Mouse (Mus musculus) midbrain, embryonic 12.5 days (tissue): Measurements from ENCODE around the gene 4930583I09Rik. TPM values are rescaled to one million over a fixed set of nuclear protein-coding genes. Genes with fewer than 3 reads are reported as not detected.
A peak's percentile ranks its signal among the peaks of the same experiment; 100 is the strongest.

Experiments
- ATAC-seq: fragments of 200-750 bp; cut with Nextera tagmentation; 2 replicates; pipeline ENCODE4 v1.8.0; 2017; ENCODE audit warnings: low read depth, moderate TSS enrichment, moderate library complexity; ENCODE audit not compliant: low FRiP score
- H3K27ac ChIP-seq: fragments of 300-500 bp; sonication (generic); replicated peaks from 2 replicates; pipeline ENCODE4 v1.5.1; 2016; ENCODE audit warnings: mild to moderate bottlenecking
- H3K27me3 ChIP-seq: fragments of 300-500 bp; sonication (generic); 2 replicates; pipeline ENCODE4 v1.6.1; 2016; ENCODE audit warnings: mild to moderate bottlenecking
- H3K36me3 ChIP-seq: fragments of 300-500 bp; sonication (generic); 2 replicates; pipeline ENCODE4 v1.6.1; 2016
- H3K4me1 ChIP-seq: fragments of 300-500 bp; sonication (generic); 2 replicates; pipeline ENCODE4 v1.6.1; 2016
- H3K4me2 ChIP-seq: fragments of 300-500 bp; sonication (generic); replicated peaks from 2 replicates; pipeline ENCODE4 v1.6.1; 2016; ENCODE audit warnings: mild to moderate bottlenecking, moderate library complexity
- H3K4me3 ChIP-seq: fragments of 300-500 bp; sonication (generic); 2 replicates; pipeline ENCODE4 v1.5.1; 2016; ENCODE audit warnings: mild to moderate bottlenecking
- H3K9ac ChIP-seq: fragments of 300-500 bp; sonication (generic); replicated peaks from 2 replicates; pipeline ENCODE4 v1.6.1; 2016; ENCODE audit warnings: mild to moderate bottlenecking, moderate library complexity
- H3K9me3 ChIP-seq: fragments of 300-500 bp; sonication (generic); 2 replicates; pipeline ENCODE4 v1.6.1; 2016; ENCODE audit warnings: mild to moderate bottlenecking
- WGBS: fragments of 180-500 bp; shearing (Covaris S2); methylation state at CpG from one replicate; pipeline ENCODE4 v1.1.7; 2016; 5-methylcytosine and 5-hydroxymethylcytosine counted together
- polyA plus RNA-seq: library from polyadenylated mRNA; unstranded; fragments of >200 nt; fragmentation: Nextera tagmentation; extraction: Ambion mirVana; gene quantifications from 2 replicates; pipeline ENCODE4 v1.2.1, GENCODE M21; 2016

Gene 4930583I09Rik
- polyA plus RNA-seq = not detected in 2 replicates

DNA sequence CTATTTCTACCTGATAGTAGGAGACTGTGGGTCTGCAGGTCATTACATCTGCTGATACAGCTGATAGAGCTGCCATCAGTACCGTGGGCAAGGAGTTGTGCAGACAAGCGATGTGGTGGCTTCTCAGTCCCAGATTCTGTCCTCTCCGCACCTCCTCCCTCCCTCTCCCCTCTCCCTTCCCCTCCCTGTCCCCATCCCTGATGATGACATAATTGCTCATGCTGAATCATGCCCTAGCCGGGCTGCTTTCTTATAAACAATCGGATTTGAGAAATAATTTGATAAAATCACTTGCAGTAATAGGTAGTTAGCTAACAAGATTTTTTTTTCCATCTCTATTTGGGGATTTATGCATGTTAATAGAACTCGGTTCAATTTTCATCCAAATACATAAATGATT, at the start of gene 4930583I09Rik:
Gene 4930583I09Rik (minus strand): TSS at position 144 of the 400 bp plus-strand sequence.
- 63% methylated on average over 6 of the region's 6 CpGs for WGBS
- no peak within 1 kb of the TSS for H3K9ac ChIP-seq
- H3K27ac ChIP-seq = no peak within 1 kb of the TSS
- H3K27me3 ChIP-seq = no peaks in the 10 kb centered on the region; the same call in 1 of the 2 replicates
- peak within 1 kb of the TSS; percentile 43 for H3K4me2 ChIP-seq
- ATAC-seq = no peak
- no peak within 1 kb of the TSS for H3K4me3 ChIP-seq
- no peaks in the 10 kb centered on the region for H3K36me3 ChIP-seq
- no peaks in the 10 kb centered on the region for H3K9me3 ChIP-seq
- peaks cover 11% of the 10 kb centered on the region for H3K4me1 ChIP-seq

GRCm38 (mm10) chr17:64876111-64876510, 40.2 kb upstream of the 4930583I09Rik start:
- peaks cover 8% of the 10 kb centered on the region; the same call in 1 of the 2 replicates for H3K4me1 ChIP-seq

GRCm38 (mm10) chr17:64873651-64874072, 37.8 kb upstream of the 4930583I09Rik start:
- 11% methylated on average over 4 of the region's 4 CpGs for whole genome bisulfite sequencing
- no peaks in the 10 kb centered on the region for H3K27me3 ChIP-seq
- H3K27ac ChIP-seq = no peak overlapping the region
- H3K9ac ChIP-seq = no peak overlapping the region
- no peaks in the 10 kb centered on the region for H3K9me3 ChIP-seq
- H3K4me3 ChIP-seq = no peak overlapping the region
- H3K4me2 ChIP-seq = no peak overlapping the region
- peak; percentile 54; the same call in 1 of the 2 replicates for ATAC-seq
- peaks cover 8% of the 10 kb centered on the region; the same call in 1 of the 2 replicates for H3K4me1 ChIP-seq
- H3K36me3 ChIP-seq = no peaks in the 10 kb centered on the region

More at GRCm38 (mm10) chr17:64876111-64876510, 40.2 kb upstream of the 4930583I09Rik start:
- H3K27me3 ChIP-seq = no peaks in the 10 kb centered on the region
- WGBS = 88% methylated on average over 12 of the region's 12 CpGs
- H3K27ac ChIP-seq = no peak overlapping the region
- no peaks in the 10 kb centered on the region for H3K9me3 ChIP-seq
- no peak overlapping the region for H3K4me2 ChIP-seq
- no peak overlapping the region for H3K9ac ChIP-seq
- no peak overlapping the region for H3K4me3 ChIP-seq
- ATAC-seq = no peak
- no peaks in the 10 kb centered on the region for H3K36me3 ChIP-seq

GRCm38 (mm10) chr17:64863817-64864216, 27.9 kb upstream of the 4930583I09Rik start:
- Histone ChIP-seq H3K27me3 (no peaks in the 10 kb centered on the region), H3K9me3 (no peaks in the 10 kb centered on the region), H3K9ac (no peak overlapping the region), H3K36me3 (no peaks in the 10 kb centered on the region), H3K4me3 (no peak overlapping the region), H3K27ac (no peak overlapping the region), H3K4me2 (no peak overlapping the region), H3K4me1 (no peaks in the 10 kb centered on the region)
- WGBS = 84% methylated on average over 4 of the region's 4 CpGs
- ATAC-seq = no peak

DNA sequence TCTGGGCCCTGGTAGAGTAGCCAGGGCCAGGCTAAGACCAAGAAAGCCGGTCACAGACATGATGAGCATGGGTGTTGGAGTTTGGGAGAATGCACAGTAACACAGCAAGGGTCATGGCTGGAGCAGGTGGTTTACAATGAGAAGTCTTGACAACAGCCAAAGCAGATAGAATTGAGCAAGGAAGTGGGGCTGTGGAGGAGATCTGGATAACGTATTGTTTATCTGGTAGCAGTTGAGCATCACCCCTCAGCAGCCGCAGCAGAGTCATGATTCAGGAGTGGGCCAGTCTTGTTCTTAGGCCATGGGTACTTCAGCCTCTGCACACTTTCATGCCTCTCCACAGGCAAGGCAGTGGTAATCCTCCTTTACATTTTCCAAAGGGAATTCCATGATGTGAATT, 25.1 kb upstream of the 4930583I09Rik start:
- no peak overlapping the region for H3K4me3 ChIP-seq
- H3K27ac ChIP-seq = no peak overlapping the region
- H3K4me2 ChIP-seq = no peak overlapping the region
- no peaks in the 10 kb centered on the region for H3K4me1 ChIP-seq
- no peaks in the 10 kb centered on the region for H3K27me3 ChIP-seq
- H3K9ac ChIP-seq = no peak overlapping the region
- whole genome bisulfite sequencing = 94% methylated on average over 3 of the region's 3 CpGs
- no peaks in the 10 kb centered on the region for H3K36me3 ChIP-seq
- no peaks in the 10 kb centered on the region for H3K9me3 ChIP-seq
- no peak for ATAC-seq

DNA sequence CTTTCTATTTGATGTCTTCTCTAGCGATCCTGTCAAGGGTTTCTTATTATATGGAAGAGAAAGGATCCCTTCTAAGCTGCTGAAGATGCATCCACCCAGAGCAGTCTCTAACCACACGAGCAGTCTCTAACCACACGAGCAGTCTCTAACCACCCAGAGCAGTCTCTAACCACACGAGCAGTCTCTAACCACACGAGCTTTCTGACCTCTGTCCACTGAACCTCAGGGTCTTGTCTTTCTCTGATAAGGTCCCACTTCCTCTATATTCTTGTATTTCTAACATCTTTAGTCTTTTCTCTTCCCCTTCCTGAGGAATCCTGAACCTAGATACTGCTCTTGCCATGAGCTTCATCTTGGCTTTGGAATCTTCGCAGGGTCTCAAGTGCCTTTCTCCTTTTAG, 23.0 kb upstream of the 4930583I09Rik start:
- no peaks in the 10 kb centered on the region for H3K9me3 ChIP-seq
- H3K27me3 ChIP-seq = no peaks in the 10 kb centered on the region
- H3K4me3 ChIP-seq = no peak overlapping the region
- no peak overlapping the region for H3K9ac ChIP-seq
- no peaks in the 10 kb centered on the region for H3K36me3 ChIP-seq
- no peak overlapping the region for H3K4me2 ChIP-seq
- H3K4me1 ChIP-seq = no peaks in the 10 kb centered on the region
- 78% methylated on average over 6 of the region's 6 CpGs for WGBS
- H3K27ac ChIP-seq = no peak overlapping the region
- no peak for ATAC-seq

DNA sequence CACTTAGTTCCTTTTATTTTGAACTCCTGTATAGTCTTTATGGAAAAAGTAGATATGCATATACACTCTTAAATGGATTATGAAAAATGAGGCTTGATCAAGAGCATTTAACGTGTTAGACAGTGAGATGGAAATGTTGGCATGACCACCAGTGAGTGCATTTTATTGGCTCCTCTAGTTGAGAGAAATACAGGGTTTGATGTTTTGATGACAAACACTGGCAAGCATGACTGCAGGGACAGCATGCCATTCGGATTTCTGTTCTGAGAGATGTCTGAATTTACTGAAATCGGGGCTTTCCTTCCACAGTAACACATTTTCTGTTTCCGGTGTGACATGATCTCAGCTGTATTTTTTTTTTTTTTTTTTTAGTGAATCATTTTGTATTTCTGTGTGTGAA, 12.2 kb upstream of the 4930583I09Rik start:
- H3K4me1 ChIP-seq = no peaks in the 10 kb centered on the region
- 0 out of 2 replicates have a peak, but pooled peaks cover 3% of the 10 kb centered on the region for H3K9me3 ChIP-seq
- H3K4me2 ChIP-seq = no peak overlapping the region
- H3K9ac ChIP-seq = no peak overlapping the region
- H3K27ac ChIP-seq = no peak overlapping the region
- no peak overlapping the region for H3K4me3 ChIP-seq
- 82% methylated on average over 4 of the region's 4 CpGs for WGBS
- ATAC-seq = no peak
- H3K27me3 ChIP-seq = no peaks in the 10 kb centered on the region
- no peaks in the 10 kb centered on the region for H3K36me3 ChIP-seq

- Histone ChIP-seq H3K9me3 (0 out of 2 replicates have a peak, but pooled peaks cover 3% of the 10 kb centered on the region), H3K4me1 (no peaks in the 10 kb centered on the region), H3K9ac (no peak overlapping the region), H3K27me3 (no peaks in the 10 kb centered on the region), H3K36me3 (no peaks in the 10 kb centered on the region), H3K4me3 (no peak overlapping the region), H3K27ac (no peak overlapping the region), H3K4me2 (no peak overlapping the region)
- 93% methylated on average over 1 of the region's 1 CpGs for WGBS
- ATAC-seq = no peak
These were observed 10.8 kb upstream of the 4930583I09Rik start for GRCm38 (mm10) chr17:64846654-64847053.

DNA sequence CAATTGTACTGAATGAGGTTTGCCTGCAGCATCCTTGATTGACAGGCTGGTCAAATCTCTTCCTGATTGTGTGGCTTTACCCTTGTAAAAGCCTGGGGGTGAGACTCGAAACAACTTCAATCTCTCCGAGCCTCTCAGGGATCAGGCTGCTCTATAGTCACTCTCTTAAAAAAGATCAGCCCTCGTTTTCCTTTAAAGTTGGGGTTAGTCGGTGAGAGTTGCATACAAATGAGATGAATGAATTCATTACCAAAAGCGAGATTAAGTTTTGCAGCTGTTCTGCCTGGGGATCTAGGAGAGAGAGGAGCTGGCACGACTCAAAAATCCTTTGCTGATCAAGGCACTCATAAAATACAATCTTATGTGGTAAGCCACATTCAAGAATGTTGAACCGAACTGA, 1.0 kb upstream of the 4930583I09Rik start:
- ATAC-seq = peak; percentile 88
- WGBS = 9% methylated on average over 7 of the region's 7 CpGs
- Histone ChIP-seq H3K9ac (no peak overlapping the region), H3K27me3 (no peaks in the 10 kb centered on the region; the same call in 1 of the 2 replicates), H3K4me1 (peaks cover 11% of the 10 kb centered on the region), H3K27ac (no peak overlapping the region; the same call in 1 of the 2 replicates), H3K4me2 (peak overlapping the region; percentile 43), H3K9me3 (no peaks in the 10 kb centered on the region), H3K4me3 (no peak overlapping the region), H3K36me3 (no peaks in the 10 kb centered on the region)

GRCm38 (mm10) chr17:64836352-64836751, 481 bp upstream of the 4930583I09Rik start:
- ATAC-seq = peak; percentile 42; the same call in 1 of the 2 replicates
- no peaks in the 10 kb centered on the region for H3K9me3 ChIP-seq
- H3K9ac ChIP-seq = no peak overlapping the region
- WGBS = 74% methylated on average over 10 of the region's 10 CpGs
- H3K27me3 ChIP-seq = no peaks in the 10 kb centered on the region; the same call in 1 of the 2 replicates
- H3K36me3 ChIP-seq = no peaks in the 10 kb centered on the region
- no peak overlapping the region for H3K4me3 ChIP-seq
- peaks cover 11% of the 10 kb centered on the region for H3K4me1 ChIP-seq
- no peak overlapping the region for H3K27ac ChIP-seq
- H3K4me2 ChIP-seq = peak overlapping the region; percentile 43; the same call in 1 of the 2 replicates

DNA sequence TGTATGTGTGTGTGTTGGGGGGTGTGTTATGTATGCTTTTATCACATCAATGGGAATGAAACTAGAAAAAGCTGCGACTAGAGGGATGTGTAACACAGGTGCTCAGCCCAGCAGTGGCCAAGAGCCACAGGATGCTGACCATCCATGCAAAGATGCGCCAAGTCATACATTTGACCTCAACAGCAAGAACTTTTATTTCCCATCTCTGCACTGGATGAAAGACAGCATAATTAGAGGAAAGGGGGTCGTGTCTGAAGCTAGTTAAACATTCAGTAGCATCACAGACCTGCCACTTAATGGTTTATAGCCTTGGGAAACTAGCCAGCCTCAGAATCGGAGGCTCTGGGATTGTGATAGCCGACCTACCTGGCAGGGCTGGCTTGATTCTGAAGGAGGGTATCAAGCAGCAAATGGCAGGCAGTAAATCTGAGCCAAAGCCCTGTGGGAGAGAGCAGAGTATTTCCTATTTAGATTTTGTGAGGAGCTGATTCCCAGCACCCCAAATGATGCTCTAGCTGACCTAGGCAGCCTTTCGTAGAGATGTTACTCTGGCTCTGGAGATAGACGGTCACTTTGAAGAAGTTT, 1.9 kb downstream of the 4930583I09Rik start:
- WGBS = 89% methylated on average over 7 of the region's 7 CpGs
- Histone ChIP-seq H3K9ac (no peak overlapping the region), H3K4me2 (no peak overlapping the region), H3K9me3 (no peaks in the 10 kb centered on the region), H3K36me3 (no peaks in the 10 kb centered on the region), H3K27ac (no peak overlapping the region), H3K4me1 (peaks cover 11% of the 10 kb centered on the region), H3K4me3 (no peak overlapping the region), H3K27me3 (no peaks in the 10 kb centered on the region; the same call in 1 of the 2 replicates)
- ATAC-seq = no peak

DNA sequence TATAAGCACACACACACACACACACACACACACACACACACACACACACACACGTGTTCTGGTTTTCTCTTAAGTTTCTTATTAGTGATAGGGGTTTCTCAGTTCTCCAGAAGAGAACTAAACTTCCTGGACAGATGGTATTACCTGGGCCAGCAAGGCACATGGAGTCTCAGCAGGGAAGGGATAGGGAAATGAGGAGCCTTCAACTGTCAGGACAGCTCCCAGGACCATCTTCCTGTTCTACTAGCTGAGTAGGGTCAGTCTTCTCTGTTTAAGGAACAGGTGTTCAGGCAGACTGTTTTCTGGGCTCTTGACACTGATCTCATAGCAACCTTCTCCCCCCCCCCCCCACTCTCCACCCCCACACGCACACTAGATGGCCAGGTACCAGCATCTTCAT, 2.8 kb downstream of the 4930583I09Rik start:
- ATAC-seq = no peak
- H3K9me3 ChIP-seq = no peaks in the 10 kb centered on the region
- H3K36me3 ChIP-seq = no peaks in the 10 kb centered on the region
- no peak overlapping the region for H3K27ac ChIP-seq
- no peaks in the 10 kb centered on the region; the same call in 1 of the 2 replicates for H3K27me3 ChIP-seq
- H3K4me2 ChIP-seq = no peak overlapping the region
- 84% methylated on average over 2 of the region's 2 CpGs for WGBS
- H3K4me1 ChIP-seq = peaks cover 11% of the 10 kb centered on the region
- no peak overlapping the region for H3K4me3 ChIP-seq
- H3K9ac ChIP-seq = no peak overlapping the region
